Comparison of ENCODE assay signal across 22 mouse cellular contexts in the genomic region with DNA sequence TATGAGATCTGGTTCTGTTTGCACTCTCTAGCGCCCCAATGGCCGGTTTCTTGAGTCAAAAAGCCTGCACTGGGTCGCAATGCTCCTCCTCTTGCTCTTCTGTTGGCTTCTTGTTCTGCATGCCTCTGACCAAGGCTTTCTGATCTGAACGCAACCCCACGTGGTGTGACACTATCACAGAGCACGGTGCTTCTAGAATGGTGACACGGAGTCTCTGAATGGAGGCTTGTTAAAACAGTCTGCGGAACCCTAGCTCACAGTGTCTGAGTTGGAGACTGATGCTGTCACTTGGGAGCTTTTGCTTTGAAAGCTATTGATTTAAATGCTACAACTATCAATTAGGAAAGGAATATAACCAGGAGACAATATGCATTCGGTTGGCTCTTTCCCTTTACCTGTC.
"Had no signal": no experiment of that assay in that cellular context is flagged by ENCODE, and none has a peak within 500 bp of the region (broad histone marks: within the 10 kb centered on the region; RNA-seq: fewer than 3 reads in every experiment).

No protein-coding gene starts in this region.

- H3K4me2 ChIP-seq: heart, embryonic 12.5 days; hindbrain, embryonic 12.5 days; intestine, embryonic 15.5 days; limb, embryonic 12.5 days had no signal

- DNase-seq: gastrocnemius, adult 2 months; gastrocnemius, postnatal 10 days; gastrocnemius, postnatal 25 days; heart, adult 18-20 months; heart, postnatal 10 days; heart, postnatal 4 days; kidney, adult 18-20 months; kidney, adult 8-10 months; kidney, postnatal 25 days; kidney, postnatal 4 days; liver had no signal

- H3K4me3 ChIP-seq: gastrocnemius, adult 2 months; heart, embryonic 10.5 days; heart, embryonic 12.5 days; hindbrain, embryonic 12.5 days; intestine, embryonic 15.5 days; layer of hippocampus, adult 2 months; left cerebral cortex, adult 2 months; limb, embryonic 10.5 days; limb, embryonic 12.5 days had no signal

- H3K9ac ChIP-seq: heart, embryonic 12.5 days; hindbrain, embryonic 12.5 days; intestine, embryonic 15.5 days; limb, embryonic 12.5 days had no signal

- H3K4me1 ChIP-seq: heart, embryonic 10.5 days; intestine, embryonic 15.5 days; limb, embryonic 10.5 days; limb, embryonic 12.5 days had no signal

- H3K9me3 ChIP-seq: heart, embryonic 10.5 days; heart, embryonic 12.5 days; hindbrain, embryonic 12.5 days; intestine, embryonic 15.5 days; limb, embryonic 10.5 days; limb, embryonic 12.5 days had no signal

- H3K27me3 ChIP-seq: heart, embryonic 12.5 days; hindbrain, embryonic 12.5 days; intestine, embryonic 15.5 days; limb, embryonic 12.5 days had no signal

- H3K36me3 ChIP-seq: heart, embryonic 10.5 days; heart, embryonic 12.5 days; hindbrain, embryonic 12.5 days; intestine, embryonic 15.5 days; limb, embryonic 10.5 days; limb, embryonic 12.5 days had no signal

- H3K27ac ChIP-seq: gastrocnemius, adult 2 months; heart, embryonic 10.5 days; hindbrain, embryonic 12.5 days; intestine, embryonic 15.5 days; layer of hippocampus, adult 2 months; left cerebral cortex, adult 2 months; limb, embryonic 10.5 days; limb, embryonic 12.5 days had no signal

- ATAC-seq: hindbrain, embryonic 16.5 days; inflammation-experienced regulatory T-cells, adult 6 months; intestine, embryonic 15.5 days; intestine, postnatal 0 days had no signal
